Mouse (Mus musculus): Measurements from ENCODE around the gene Peak1.

Gene Peak1

DNA sequence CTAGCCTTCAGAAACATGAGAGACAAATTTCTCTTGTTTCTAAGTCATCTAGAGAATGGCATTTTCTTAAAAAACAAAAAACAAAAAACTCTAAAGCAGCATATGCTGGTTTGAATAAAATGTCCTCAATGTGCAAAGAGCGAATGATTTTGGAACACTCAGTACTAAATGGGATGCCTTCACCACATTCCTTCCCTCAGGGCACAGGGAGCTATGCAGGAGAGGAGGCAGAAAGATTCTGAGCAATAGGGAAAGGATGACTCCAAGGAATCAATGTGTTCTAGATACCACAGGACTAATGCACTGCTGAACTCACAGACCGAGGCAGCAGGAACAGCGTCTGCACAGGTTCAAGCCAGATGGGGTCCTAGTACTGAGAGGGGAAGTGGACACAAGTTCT is 103.5 kb downstream of the Peak1 start:
- DNase-seq (ENCODE audit: low spot score), result no peak

DNA sequence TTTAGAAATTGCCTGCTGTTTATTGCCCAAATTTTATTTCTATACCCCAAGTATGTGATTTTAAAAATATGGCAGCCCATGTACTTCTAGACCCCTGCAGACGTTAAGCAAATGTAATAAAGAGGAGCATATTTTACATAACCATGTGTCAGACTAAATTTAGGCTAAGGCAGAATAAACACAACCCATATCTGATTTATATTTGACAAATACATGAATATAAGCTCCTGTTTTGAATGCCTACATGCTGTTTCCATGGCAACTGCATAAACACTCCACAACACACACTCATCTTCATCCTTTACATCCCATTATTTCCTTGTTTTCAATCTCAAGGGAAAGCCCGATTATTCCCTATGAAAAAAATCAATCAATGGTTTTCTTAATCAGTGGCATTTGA is 108.8 kb downstream of the Peak1 start:
- no peak for DNase-seq (ENCODE audit: low spot score)

DNA sequence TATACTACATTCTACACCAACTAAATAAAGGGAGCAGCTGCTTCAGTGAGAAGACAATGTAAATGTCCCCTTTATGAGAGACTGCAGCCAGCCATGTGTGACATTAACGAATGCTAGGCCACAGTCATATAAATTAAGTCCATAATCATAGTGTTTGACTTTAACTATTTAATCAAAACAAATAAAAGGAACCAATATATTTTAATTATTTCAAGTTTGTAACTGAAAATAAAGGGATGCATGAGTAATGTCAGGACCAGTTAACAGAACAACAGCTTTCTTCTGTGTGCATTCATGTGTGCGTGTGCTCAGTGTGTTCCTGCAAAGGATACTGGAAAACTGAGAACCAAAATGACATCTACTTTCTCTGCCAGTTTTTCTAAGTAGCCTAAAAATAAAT is 113.3 kb downstream of the Peak1 start:
- no peak for DNase-seq (ENCODE audit: low spot score)

DNA sequence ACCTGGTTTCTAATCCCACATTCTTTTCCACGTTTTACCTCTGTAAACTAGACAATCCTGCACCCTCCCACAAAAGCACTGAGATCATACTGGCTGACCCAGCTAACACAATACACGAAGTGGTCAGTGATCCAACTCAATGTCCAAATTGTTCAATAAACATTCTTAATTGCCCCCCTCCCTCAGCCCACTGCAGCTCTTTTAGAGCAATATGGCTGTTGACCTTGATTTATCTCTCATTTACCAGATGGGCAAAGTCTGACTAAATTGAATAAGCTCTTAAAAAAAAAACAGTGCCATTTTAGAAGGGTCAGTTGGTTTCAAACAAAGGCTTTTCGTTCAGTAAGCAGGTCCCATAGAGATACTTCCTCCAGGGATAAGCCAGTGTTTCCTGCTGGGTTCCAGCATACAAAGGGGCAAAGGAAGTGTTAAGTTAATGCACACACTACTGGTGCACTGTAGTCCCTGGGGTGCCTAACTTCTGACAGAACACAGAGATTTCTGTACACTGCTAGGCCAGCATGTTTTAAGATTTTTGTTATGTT is 114.9 kb downstream of the Peak1 start:
- no peak for DNase-seq (ENCODE audit: low spot score)

GRCm38 (mm10) chr9:56290019-56290418 is 127.8 kb downstream of the Peak1 start:
- no peak for DNase-seq (ENCODE audit: low spot score)

DNA sequence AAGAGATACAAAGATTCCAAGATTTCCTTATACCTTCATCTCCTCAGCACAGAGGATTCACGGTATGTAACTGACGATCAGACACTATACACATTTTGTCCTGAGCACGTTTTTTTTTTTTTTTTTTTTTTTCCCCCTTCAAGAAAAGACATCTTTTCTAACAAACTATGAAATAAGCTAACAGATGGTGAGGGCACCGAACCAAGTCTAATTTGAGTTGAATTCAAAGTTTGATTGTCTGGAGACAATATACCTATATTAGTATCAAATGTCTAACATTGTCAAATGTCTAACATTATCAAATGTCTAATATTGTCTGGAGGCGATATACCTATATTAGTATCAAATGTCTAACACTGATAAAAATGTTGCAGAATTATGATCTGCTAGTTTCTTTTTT is 135.4 kb downstream of the Peak1 start:
- DNase-seq (ENCODE audit: low spot score), result no peak

DNA sequence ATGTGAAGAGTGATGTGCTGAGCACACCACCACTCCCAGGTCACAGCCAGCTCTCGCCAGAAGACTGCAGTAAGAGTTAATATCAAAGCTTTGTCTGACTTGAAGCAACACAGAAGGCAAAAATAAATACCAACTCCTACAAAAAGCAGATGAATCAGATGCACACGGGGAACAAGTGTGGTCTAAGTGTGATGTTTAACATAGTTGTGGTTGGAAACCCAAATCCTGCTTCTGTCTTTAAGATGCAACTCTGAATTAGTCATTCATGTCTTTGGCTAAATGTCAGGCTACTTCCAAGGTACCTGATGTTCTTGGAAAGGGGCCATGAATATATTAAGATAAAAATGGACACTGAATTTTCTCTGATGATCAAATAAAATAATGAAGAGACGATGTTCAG is 144.3 kb downstream of the Peak1 start:
- no peak for DNase-seq (ENCODE audit: low spot score)

DNA sequence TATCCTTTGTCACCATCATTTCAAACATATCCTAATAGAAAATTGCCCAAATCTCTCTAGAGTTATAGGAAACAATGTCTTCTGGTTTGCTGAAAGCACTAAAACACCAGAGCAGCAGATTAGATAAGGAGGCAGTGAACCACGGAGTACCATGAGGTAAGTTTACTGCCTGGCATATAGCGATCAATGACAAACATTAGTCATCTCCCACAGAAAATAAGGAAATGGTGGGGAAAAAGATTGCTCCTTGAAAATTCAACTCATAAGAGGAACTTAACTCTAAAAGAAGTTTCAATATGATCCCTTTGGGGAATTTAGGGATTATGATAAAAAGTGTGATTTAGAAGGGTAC is 145.6 kb downstream of the Peak1 start:
- DNase-seq (ENCODE audit: low spot score), result no peak

GRCm38 (mm10) chr9:56271326-56272246 is 146.3 kb downstream of the Peak1 start:
- no peak for DNase-seq (ENCODE audit: low spot score)

GRCm38 (mm10) chr9:56269101-56269500 is 148.8 kb downstream of the Peak1 start:
- DNase-seq (ENCODE audit: low spot score), result no peak

- no peak for DNase-seq (ENCODE audit: low spot score)
These were observed 151.6 kb downstream of the Peak1 start for GRCm38 (mm10) chr9:56266200-56266815.

GRCm38 (mm10) chr9:56265460-56266199 is 152.2 kb downstream of the Peak1 start:
- DNase-seq (ENCODE audit: low spot score), result no peak

DNA sequence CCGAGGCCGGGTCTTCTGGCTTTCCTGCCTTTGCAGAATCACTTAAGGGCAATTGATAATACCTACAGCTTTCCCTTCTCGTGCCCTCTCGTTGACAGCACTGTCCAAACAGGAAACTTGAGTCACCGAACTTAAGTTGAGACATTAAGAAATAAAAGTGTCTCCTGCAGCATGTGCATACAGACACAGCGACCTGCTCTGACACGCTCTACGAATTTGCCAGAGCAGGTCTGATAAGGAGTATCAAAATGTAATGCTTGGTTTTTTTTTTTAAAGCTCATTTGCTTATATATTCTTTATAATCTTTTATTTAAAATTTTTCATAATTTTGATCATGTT is 152.9 kb downstream of the Peak1 start:
- no peak for DNase-seq (ENCODE audit: low spot score)

DNA sequence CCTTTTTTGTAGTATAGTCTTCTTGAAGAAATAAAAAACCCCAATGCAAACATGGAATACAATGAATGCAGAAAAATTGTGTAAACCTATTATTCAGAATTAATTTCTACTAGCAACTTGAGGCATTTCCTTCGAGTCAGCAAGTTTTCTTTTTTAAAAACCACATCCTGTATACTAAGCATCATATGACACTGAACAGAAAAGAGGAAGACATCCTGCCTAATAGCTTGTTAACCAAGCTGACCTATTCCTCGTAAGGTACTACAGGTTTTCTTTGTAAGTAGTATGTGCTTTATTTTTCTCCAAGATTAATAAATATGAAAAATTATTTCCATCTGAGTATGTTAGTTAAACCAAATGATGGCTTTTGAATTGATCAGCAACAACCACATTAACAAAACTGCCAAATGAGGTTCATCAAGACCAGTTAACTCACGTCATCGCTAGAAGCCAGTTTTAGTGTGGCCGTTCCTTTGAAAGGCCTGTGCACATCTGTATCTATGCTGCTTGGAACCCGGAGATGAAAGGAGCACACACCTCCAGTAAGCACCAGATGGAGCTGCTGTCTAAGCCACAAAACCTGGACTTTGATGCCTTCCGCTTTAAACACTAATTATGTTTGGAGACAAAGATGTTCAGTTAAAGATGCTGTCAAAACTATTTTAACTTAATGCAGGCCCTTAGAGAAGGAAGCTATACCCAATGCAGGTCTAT is 153.4 kb downstream of the Peak1 start:
- DNase-seq (ENCODE audit: low spot score), result peak; percentile 63

DNA sequence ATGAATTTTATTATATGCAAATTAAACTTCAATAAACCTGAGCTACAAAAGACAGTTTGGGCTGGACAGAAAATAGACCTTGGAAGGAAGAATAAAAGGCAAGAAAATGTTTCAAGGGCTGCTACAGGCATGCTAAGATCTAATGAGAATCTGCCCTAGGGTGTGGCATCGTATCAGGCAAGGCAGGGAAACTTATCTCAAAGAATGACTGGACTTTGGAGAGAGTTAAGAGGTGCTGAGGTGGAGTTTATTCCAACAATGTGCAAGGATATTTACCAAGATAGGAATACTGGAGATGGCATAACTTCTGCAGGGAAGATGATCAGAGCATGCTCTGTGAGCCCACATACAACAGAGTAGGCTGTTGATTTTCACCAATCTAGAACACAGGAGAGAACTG is 154.8 kb downstream of the Peak1 start:
- no peak for DNase-seq (ENCODE audit: low spot score)

- DNase-seq (ENCODE audit: low spot score), result no peak
These were observed 157.3 kb downstream of the Peak1 start for GRCm38 (mm10) chr9:56260495-56261136.

GRCm38 (mm10) chr9:56259790-56260494 is 157.9 kb downstream of the Peak1 start:
- peak; percentile 26 for DNase-seq (ENCODE audit: low spot score)

GRCm38 (mm10) chr9:56258261-56258790 is 159.5 kb downstream of the Peak1 start:
- no peak for DNase-seq (ENCODE audit: low spot score)

- no peak for DNase-seq (ENCODE audit: low spot score)
These were observed 160.5 kb downstream of the Peak1 start for GRCm38 (mm10) chr9:56257227-56258000.
